Mouse (Mus musculus) layer of hippocampus, adult 18-20 months (tissue): Measurements from ENCODE around the gene Mlxipl. TPM values are rescaled to one million over a fixed set of nuclear protein-coding genes. Genes with fewer than 3 reads are reported as not detected.

Experiments used
- DNase-seq, 2 experiments: peaks; one replicate each; pipeline ENCODE4 v3.0.0; 2022; ENCODE audit warnings: low spot score in 2 of 2
- total RNA-seq, 2 experiments: library from RNA; stranded (reverse); gene quantifications; 2 replicates each; pipeline ENCODE4 v1.2.3; 2021

The Mlxipl gene
- total RNA-seq, 2 experiments from 2014 or later, result 4.7 to 4.9 TPM

GRCm38 (mm10) chr5:135078482-135078810 lies 11.2 kb upstream of the Mlxipl start:
- no peak for DNase-seq

GRCm38 (mm10) chr5:135079578-135079977 lies 10.1 kb upstream of the Mlxipl start:
- no peak for DNase-seq

DNA sequence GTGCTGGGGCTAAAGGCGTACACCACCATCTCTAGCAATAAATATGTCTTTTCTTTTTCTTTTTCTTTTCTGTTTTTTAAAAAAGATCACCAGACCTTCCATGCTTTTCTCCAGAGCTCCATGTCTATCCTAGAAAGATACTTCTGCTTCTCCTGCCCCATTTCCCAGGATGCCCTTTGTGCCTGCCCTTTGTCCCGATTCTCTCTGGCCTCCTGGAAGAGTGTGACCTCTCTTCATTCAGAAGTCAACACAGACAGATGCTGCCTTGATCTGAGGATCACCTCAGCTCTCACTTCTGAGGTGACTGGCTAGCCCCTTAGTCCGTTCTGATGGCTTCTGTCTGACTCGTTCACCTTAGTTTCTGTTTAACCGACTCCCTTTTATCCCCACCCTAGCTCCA lies 9.2 kb upstream of the Mlxipl start:
- DNase-seq, result no peak

- DNase-seq, result no peak
Measured at GRCm38 (mm10) chr5:135086871-135087270, 2.8 kb upstream of the Mlxipl start.

GRCm38 (mm10) chr5:135100981-135101380 lies 11.3 kb downstream of the Mlxipl start:
- no peak for DNase-seq

DNA sequence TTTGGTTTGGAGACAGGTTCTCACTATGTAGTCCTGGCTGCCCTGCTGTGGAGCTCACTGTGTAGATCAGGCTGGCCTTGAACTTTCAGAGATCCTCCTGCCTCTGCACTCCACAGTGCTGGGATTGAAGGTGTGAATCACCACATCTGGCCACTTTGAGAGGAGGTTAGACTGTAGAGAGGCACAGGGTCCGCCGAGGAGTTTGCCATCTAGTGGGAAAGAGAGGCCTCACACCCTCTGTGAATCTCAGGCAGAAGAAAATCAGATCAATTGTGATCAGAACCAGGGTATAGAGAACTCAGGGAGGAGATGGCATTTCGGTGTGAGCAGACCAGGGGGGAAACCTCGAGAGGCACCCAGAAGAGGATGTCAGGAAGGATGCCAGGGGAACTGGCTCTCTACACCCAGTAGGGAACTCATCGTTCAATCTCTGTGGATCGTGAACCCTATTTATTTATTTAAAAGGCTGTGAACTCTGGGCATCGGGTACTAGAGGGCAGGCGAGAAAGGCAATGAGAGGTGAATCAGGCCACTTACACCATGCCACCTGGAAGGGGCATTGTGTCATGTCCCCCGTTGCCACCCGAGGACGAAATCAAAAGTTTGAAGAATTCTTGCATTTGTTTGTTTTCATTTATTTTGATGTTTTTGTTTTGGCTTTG lies 14.4 kb downstream of the Mlxipl start:
- no peak for DNase-seq

GRCm38 (mm10) chr5:135106758-135107256 lies 17.1 kb downstream of the Mlxipl start:
- peak in 1 of 2 experiments; percentile 58 for DNase-seq

DNA sequence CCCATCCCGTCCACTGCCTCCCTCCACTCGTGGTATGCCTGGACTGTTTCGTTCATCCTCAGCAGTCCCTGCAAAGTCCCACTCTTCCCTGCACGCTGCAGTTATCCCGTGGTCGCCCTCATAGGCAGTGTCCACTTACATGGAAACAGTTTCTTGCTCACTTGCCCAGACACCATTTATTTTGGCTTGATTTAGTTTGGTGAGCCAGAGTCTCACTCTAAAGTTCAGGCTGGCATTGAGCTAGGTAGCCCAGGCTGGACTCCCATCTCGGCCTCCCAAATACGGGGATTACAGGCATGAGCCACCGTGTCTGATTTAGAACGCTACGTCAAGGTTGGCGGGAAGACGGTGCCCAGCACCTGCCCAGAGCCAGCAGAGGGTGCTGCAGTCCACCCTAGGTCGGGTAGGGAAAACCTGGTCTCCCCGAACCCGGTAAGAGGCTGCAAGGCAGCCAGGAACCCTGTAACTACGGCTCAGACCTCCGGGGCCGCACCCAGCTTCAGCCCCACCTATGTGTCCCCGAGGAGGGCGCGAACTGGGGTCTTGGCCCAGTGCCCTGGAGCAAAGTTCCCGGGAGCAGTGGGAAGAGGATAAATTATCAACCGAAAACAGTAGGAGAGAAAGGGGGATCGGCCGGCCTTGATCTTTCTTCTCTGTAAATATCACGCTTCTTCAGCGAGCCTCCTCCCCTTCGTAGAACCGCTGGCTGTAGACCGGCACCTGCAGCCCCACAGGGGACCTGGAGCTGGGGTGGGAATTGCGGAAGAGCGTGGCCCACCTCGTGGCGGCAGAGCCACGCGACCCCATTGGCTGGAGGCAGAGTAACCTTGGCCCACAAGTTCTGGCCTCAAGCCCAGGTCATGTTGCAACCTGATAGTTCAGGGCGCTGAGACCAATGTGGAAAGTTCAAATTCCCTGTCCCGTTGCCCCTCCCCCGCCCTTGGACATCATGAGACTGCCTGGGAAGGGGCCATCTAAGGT lies 18.1 kb downstream of the Mlxipl start:
- no peak for DNase-seq

GRCm38 (mm10) chr5:135109017-135109416 lies 19.3 kb downstream of the Mlxipl start:
- no peak for DNase-seq

DNA sequence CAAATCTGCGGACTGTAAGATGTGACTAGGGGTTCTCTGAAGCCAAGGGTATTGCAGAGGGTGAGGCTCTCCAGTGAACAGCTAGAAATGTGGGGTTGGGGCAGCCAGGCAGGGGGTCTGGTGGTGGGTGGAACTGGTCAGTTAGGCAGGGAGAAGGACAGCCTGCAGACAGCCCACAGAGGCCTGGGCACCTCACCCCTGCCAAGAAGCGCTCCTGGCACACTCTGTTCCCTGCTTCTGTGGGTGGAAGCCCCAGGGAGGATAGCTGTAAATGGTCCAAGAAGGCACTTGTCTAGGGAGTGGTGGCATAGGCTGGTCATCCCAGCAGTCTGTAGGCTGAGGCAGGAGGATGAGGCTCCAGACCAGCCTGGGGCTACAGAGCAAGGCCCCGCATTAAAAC lies 19.7 kb downstream of the Mlxipl start:
- DNase-seq, result no peak

DNA sequence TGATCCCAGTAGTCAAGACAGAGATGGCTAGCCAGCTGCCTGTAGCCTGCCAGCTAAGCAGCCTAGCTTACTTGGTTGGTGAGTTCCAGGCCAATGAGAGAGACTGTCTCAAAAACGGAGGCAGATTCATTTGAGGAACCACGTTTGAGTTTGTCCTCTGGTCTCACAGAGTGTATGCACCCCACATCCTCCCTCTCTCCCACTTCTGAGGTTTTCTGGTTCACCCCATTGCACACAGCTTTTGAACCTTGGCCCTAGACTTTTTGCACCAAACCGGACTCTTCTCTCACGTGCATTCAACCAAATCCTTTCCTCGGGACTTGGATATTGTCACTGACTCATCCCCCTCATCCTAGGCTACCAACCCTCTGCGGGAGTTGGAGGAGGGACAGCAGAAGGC lies 20.3 kb downstream of the Mlxipl start:
- no peak for DNase-seq

DNA sequence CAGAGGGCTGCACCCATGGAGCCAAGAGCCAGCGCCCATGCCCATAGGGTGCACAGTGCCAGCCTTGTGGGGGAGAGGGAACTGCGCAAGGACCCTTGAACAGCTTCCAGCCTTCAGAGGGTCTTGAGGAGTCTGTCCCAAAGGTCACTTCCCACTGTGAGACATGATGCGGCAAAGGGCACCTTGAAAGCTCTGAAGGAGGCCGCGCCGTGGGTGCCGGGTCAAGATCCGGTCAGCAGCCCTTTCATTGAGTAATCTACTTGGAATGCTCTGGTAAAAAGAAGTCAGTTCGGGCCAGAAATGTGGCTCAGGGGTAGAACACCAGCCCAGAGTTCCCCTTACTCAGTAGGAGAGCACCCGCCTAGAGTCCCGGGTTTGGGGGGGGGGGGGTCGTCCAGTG lies 24.1 kb downstream of the Mlxipl start:
- DNase-seq, result no peak

GRCm38 (mm10) chr5:135115241-135115640 lies 25.6 kb downstream of the Mlxipl start:
- DNase-seq, result no peak

- DNase-seq, result peak in 1 of 2 experiments; percentile 65
Measured at GRCm38 (mm10) chr5:135118589-135119081, 28.9 kb downstream of the Mlxipl start.

- no peak for DNase-seq
Measured at GRCm38 (mm10) chr5:135120753-135121152, 31.1 kb downstream of the Mlxipl start.

DNA sequence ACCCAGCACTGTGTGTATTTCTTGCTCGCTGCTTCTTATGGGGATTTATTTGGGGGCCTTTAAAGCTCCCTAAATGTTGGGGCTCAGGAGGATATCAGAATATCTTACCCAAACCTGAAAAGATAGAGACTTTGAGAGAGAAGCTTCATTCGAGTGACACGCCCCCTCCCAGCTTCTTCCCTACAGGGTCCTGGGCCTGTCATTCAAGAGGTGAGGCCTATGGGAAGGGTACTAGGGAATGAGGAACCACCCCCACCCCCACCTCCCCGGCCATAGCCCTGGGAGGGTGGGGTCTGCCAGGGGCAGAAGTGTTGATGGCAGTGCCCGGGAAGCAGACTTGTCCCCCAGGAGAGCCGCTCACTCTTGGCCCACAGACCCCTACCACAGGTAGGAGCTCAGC lies 36.4 kb downstream of the Mlxipl start:
- DNase-seq, result no peak

DNA sequence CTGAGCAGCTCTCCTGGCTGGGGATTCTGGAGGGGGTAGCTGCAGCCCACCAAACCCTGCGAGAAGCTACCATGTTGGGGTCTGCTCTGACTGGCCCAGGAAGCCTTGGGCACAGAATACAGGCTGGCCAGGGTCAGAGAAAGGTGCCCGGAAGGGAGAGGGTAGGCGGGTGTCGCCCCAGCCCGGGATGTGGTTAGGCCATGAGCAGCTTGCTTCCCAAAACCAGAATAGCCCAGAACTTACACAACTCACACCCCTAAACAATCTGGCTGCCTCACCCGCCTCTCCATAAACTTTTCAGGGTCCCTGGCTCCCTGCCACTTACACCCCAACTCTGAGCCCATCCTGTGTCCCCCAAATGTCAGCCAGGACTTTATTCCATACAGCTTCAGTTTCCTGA lies 38.0 kb downstream of the Mlxipl start:
- DNase-seq, result no peak

DNA sequence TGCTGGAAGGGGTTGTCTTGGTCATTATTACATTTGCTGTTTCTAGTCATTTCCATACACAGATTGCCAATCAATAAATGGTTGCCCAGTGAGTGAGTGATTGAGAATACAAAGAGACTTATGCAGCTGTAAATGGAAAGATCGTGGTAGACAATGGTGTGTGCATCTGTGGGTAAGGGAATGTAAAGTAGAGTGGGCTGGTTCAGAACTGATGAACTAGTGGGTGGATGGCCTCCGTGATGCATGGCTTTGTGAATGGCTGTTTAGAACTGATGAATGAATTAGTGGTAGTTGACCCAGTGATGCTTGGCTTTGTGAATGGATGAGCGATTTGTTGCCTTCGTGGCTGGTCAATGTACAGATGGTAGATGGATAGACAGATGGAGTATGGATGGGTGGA lies 40.1 kb downstream of the Mlxipl start:
- DNase-seq, result no peak

- DNase-seq, result no peak
Measured at GRCm38 (mm10) chr5:135133736-135134405, 44.2 kb downstream of the Mlxipl start.

DNA sequence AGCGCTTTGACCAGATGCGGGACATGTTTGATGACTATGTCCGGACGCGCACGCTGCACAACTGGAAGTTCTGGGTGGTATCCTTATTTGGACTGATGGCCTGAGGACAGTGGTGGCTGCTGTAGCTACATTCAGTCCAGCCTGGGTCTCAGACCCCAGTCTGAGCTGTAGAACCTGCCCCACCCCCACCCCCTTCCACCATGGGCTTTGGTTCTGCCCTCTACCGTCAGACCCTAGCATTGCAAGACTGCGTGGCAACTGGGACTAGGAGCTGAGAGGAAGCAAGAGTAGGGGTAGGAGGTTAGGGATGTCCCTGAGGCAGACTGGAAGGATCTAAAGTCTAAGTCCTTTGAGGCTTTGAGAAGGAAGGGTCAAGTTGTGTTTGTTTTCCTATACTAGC lies 44.8 kb downstream of the Mlxipl start:
- DNase-seq, result no peak

GRCm38 (mm10) chr5:135139881-135140280 lies 50.2 kb downstream of the Mlxipl start:
- no peak for DNase-seq

GRCm38 (mm10) chr5:135144469-135144868 lies 54.8 kb downstream of the Mlxipl start:
- no peak for DNase-seq
